Mouse (Mus musculus): Measurements from ENCODE around the gene Ttk. TPM values are rescaled to one million over a fixed set of nuclear protein-coding genes. Genes with fewer than 3 reads are reported as not detected.

Ttk gene
- total RNA-seq, 2 experiments from 2014 or later = 0.57 to 0.84 TPM

DNA sequence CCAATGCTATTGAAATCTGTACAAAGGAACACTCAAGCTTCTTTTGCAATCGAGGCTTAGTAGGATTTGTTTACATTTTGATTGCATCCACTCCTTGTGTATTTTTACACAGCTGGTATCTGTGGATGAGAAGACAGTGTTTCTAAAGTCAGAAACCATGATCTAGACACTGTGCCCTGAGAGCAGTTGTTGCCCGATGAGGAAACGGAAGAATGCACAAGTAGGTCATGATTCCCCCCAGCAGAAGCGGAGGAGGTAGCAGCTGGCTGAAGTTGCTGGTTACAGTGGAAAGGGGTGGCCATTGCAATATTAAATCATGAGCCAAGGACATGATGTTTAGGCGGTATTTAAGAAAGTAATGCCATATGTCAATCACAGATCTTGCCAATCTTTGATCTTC is 53.7 kb downstream of the Ttk start:
- DNase-seq (ENCODE audit: low spot score in 2 of 2) = no peak
- intact Hi-C loops (cut with DNase I) = no loop called here

DNA sequence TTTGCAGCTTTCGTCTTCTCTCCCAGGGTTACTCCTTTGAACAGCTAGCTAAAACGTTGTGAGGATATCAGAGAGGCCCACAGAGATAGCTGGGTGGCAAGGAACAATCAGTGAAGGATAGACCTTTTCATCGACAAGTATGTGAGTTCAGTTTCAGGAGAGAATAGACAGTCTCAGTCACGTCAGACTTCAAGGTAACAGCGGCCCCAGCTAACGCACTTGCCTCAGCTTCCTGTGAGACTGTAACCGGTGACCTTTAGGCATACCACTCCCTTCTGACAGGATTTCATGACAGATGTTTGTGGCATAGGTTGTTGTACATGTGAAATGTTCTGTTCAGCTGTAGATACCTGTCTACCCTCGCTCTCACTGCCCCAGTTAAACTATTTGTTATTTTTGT is 58.6 kb downstream of the Ttk start:
- intact Hi-C loops (cut with DNase I) = no loop called here

DNA sequence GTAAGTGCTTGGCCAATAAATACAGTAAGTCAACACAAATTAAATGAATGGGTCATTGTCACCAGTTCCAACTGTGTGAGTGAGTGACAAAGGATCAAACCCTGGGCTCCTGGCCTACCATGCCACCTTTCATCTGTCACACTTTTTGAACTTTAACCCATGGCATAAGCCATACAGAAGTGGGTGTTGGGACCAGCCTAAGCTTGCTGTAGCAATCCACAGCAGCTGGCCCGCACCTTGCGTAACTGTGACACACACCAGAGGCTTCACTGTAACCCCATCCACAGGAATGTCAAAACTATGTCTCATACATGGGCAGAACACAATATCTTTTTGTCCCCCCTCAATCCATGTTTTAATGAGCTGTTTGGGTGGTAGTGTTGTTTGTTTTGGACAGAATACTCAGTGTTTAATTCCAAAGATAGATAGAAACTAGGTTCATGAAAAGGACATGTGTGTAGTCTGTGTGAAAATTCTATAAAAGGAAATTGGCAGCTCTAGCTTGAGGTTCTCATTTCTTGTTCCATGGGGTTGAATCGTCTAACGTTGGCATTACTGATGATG is 59.4 kb downstream of the Ttk start:
- no peak for DNase-seq (ENCODE audit: low spot score in 2 of 2)
- intact Hi-C loops (cut with DNase I) = no loop called here

More for the DNA sequence above, 58.6 kb downstream of the Ttk start:
- DNase-seq (ENCODE audit: low spot score in 2 of 2) = no peak

DNA sequence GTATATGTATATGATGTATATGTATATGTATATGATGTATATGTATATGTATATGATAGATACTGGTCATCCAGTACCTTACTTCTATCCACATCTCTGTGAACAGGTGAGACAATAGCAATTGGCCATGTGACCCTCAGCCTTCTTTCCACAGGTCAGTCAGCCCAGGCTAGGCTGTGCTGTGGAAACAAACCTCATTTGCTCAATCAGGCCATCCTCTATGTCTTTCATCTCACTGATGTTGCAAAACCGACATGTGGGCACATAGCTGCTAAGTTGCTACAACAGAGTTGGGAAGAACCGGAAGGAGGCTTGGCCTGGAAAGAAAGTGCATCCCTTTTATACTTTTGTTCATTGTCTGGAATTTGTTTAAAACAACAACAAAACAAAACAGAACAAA is 67.6 kb downstream of the Ttk start:
- intact Hi-C loops (cut with DNase I) = no loop called here
- DNase-seq (ENCODE audit: low spot score in 2 of 2) = no peak

DNA sequence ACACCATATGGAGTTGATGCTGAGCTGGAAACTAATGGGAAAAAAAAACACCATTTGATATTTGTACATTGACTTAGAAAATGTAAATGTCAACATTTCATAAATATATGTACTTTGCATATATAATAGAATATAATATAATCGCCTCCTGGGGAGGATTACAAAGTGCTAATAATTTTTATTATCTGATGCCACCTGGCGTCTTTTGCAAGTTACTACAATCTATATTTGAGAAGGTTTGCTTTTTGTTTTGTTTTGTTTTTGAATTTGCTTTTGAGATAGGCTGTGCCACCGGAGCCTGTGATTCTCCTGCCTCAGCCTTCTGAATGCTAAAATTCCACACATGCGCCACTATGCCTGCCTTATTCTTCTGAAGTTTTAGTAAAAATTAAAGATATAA is 71.3 kb downstream of the Ttk start:
- no peak for DNase-seq (ENCODE audit: low spot score in 2 of 2)
- intact Hi-C loops (cut with DNase I) = loop anchor here (2.0 kb wide), 1 partner anchor 99 kb away; the partner anchor contains the start of gene Elovl4

DNA sequence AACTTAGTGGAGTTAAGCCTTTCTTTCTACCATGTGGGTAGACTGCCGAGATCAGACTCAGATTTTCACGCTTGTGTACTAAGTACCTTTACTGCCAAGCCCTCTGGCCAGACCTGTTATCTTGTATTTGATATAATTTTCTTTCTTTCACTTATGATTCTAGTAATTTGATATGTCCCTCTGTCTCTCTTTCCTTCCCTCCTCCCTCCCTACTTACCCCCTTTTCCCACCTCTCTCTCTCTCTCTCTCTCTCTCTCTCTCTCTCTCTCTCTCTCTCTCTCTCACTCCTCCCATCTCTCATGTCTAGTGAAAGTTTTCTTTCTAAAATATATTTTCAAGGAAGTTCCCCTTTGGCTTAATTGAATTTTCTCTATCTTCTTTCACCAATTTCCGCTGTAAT is 72.5 kb downstream of the Ttk start:
- DNase-seq (ENCODE audit: low spot score in 2 of 2) = no peak
- intact Hi-C loops (cut with DNase I) = loop anchor here (2.0 kb wide), 1 partner anchor 100 kb away; the partner anchor contains the start of gene Elovl4

DNA sequence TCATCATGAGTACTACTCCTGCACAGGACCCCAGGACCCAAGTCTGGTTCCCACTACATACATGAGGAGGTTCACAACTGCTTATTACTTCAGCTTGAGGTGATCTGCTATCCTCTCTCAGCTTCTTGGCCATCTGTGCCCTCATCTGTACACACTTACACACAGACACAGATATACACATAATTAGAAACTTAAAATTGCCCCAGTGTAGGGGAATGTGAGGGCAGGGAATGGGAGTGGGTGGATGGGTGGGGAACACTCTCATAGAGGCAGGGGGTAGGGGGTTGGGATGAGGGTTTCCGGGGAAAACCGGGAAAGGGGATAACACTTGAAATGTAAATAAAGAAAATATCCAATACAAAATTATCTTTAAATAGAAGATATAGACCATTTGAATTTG is 75.3 kb downstream of the Ttk start:
- intact Hi-C loops (cut with DNase I) = no loop called here
- DNase-seq (ENCODE audit: low spot score in 2 of 2) = no peak

DNA sequence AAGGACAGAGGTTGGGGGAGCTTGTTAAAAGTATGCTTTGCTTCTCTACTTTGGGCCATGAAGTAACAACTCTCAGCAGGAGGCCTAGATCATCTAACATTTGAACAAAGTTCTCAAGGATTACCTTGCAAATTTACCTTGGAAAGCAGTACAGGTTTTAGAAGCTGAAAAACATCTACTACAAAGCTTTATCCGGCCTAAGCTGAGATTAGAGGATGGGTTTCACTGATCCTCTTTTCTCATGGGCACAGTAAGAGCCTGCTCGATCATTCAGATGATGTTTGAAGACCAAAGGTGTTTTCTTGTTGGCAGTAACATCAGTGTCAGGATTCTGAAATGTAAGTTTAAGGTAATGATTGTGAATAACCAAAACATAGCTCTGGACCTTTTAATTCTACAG is 76.4 kb downstream of the Ttk start:
- no peak for DNase-seq (ENCODE audit: low spot score in 2 of 2)
- intact Hi-C loops (cut with DNase I) = no loop called here

Other genes with a start within 250 kb of the Ttk start
- gene Elovl4, start 28.4 kb upstream of the Ttk start, total RNA-seq (2021) = 10 to 100 TPM; 70.8 to 78.0 TPM
- gene Bckdhb, start 90.5 kb downstream of the Ttk start, total RNA-seq (2021) = 10 to 100 TPM; 34.5 to 39.3 TPM